Mouse (Mus musculus): ENCODE measurements around the gene Pthlh.
"Not testable (repeated sequence)": the region's sequence is repeated elsewhere in the genome, so short reads cannot be mapped to it uniquely, and the experiment has no call there.

Gene Pthlh

DNA sequence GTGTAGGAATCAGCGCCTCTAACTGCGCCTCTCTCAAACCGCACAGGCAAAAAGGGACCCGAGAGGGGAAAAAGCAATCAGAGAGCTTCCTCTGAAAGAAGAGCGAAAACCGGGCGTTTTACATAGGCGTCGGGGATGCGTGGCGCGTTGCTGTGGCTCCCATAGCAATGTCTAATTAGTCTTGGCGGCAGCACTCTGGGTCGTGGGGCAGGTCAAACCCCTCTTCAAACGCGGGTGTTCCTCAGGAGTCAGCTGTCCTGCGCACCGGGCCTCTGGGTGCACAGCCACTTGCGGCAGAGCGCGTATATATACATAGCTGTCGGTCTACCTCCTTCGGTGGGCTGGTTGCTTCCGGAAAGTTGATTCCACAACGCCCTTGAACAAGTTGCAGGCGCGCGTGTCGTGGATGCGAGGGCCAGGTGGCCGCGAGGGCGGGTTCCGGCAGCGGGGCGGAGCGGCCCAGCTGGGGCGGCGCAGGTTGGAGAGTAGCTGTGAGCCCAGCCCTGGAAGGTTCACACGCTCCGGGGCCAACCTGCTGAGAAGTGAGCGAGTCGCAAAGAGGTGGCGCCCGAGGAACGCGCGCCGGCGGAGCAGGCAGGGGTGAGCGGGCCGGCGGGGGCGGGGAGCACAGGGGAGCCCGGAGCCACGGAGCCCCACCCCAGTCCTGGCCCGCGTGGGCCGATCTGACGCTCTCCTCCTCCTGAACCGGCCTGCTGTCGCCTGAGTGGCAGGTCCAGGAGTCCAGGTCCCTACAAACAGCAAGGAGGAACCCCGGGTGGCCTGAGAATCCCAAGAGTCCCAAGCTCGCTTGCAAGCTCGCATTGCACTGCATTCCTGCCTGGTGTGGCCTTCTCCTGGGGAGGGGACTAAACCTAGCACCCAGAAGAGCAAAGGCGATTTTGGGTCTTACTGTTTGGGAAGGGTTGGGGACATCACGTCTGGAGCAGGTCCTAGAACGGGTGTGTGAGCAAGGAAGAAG is at the start of gene Pthlh:
Gene Pthlh (minus strand): TSS at position 597 of the 979 bp plus-strand sequence.
- peak; percentile 58 for DNase-seq (ENCODE audit: low read depth, low spot score)

DNA sequence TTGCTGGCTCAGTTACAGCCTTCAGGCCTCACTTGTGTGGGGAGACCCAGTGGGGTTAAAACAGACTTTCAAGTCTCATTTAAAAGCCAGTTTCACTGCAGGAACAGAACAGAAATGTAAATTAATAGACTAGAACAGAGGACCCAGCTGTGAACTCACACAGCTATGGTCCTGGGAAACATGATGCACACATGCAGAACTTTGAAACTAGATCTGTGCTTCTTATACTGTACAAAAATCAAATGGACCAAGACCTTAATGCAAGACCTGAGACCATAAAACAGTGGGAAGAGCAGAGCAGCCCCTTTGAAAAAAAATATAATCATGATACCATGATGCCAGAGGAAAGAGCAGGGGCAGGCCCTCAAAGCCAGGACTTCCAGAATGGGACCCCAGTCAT is 49.3 kb upstream of the Pthlh start:
- no peak for DNase-seq (ENCODE audit: low read depth, low spot score)

DNA sequence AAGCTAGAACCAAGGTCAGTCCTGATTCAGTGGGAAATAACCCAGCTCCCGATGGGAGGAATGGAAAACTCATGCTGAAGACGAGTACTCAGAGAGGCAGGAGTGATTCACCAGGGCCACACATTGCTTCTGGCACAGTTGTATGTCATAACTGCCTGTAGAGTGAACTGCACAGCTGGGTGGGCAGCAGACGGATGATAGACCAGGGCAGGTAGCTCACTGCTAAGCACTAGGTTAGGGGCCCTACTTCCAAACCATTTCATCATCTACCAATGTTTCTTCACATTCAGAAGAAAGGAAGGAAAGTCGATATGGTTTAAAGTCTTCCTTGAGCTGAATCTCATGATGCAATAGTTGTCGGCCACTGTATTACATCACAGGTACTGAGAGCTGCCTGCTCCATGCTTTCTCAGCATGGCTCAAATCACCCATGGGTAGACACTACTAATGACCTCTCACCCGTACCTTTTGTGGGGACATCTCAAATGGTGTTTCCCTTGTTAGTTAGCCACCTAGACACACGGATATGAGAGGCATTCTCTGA is 46.5 kb upstream of the Pthlh start:
- no peak for DNase-seq (ENCODE audit: low read depth, low spot score)

DNA sequence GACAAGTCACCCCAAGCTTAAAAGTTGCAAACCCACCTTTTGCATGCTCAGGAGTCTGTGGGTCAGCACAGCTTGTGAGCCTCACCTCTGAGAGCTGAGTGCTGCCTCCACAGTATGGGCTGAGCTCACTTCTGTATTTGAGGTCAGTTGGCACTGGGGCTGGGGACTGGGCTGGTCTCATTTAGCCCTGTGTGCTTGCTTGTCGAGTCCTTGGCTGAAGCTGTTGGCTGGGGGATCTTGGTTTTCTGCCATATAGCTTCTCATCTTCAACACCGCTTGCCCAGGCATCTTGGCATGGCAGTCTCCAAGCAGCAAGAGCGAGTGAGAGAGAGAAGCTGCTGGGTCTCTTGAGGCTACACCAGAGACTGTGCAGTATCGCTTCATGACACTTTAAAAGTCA is 46.1 kb upstream of the Pthlh start:
- DNase-seq (ENCODE audit: low read depth, low spot score): no peak

DNA sequence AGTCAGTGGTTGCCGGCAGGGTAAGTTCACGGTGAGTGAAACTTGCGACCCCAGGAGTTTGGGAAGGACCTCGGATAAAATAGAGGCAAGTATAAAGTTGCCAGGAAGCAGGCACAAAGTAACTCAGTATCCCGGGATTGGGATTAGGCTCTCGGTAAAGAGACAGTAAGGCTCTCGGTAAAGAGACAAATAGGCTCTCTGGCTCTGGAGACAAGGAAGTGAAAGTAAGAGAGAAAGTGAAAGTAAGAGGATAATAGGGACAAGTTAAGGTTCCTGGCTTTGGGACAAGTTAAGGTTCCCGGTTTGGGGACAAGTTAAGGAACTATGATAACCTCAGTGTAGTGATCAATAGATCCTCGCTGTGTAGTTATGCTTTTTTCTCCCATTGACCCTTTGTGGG is 40.3 kb upstream of the Pthlh start:
- not testable (repeated sequence) for DNase-seq (ENCODE audit: low read depth, low spot score)

DNA sequence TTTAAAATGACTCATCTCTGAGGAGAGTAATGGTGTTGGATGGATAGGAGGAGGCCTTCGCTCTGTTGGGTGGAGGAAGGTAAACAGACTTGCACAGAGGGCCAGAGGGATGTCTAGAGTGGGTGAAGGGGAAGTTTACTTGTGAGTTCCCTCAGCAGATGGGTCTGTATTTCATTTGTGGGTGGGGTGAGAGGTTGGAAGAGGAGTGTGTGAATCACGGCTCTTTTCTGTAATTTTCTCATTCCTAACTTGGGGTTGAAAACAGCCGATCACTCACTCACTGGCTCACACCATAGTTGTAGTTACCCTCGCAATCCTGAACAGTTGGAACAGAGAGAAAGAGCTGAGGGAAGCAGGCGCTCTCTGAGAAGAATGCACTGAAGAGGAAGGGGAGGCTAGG is 35.6 kb upstream of the Pthlh start:
- peak; percentile 79 for DNase-seq (ENCODE audit: low read depth, low spot score)

DNA sequence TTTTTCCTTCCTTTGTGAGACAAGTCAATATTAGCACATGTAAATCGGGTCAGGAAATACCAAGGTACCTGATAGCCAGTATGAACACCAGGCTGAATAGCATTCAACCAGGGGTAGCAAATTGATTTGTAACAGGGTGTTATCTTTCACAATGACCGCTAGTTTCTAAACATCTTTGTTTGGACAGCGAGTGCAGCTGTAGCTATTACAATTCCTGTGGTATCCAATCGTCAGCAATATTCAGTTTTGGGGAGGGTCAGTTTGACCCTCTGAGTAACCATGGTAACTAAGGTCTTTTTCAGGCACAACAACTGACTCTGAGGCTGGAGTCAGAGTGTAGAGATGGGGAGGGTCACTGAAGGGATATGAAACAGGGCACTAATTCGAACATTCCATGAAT is 15.3 kb upstream of the Pthlh start:
- no peak for DNase-seq (ENCODE audit: low read depth, low spot score)

DNA sequence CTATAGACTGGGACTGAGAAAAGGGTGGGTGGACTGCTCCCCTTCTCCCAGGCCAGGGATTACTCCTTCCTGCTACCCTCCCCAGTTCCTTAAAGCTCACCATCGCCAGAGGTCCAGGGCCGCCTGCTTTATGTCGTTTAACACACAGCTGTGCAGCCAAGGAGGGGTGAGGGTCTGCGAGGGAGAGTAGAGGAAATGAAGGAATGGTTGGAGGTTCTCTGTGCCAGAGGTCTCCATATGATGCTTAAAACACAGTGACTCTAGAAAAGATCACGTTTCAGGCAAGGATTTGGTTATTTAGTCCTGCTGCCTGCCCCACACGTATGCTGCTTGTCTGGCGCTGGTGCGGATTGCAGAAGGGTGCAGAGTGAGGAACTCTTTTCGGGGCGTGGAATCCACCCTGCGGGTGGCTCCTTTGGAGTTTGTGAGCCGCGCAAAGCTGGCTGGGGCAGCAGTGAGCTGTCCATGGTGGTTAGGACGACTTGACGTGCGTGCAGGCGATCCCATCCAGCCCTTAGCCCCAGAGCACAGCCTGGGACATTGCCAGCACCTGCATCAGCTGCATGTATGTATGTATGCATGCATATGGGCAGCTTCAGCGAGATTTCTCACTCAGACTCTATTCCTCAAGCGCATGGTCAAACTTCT is 4.3 kb upstream of the Pthlh start:
- no peak for DNase-seq (ENCODE audit: low read depth, low spot score)

DNA sequence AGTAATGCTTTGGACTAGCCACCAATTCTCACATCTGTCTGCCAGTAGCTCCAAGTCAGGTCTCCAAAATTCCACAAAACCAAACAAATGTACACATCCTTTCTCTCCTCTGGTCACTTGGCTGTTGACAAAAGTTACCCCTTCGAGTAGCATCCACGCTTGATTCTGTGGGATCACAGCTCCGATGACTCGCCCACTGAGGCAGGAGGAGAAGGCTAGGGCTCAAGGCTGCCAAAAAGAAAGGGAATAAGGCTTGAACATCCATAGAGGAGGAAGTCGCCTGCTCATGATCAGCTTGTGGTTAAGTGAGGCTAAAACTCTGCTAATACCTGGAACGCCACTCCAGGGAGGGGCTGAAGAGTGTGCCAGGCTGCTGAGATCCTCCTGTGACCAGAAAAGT is 2.5 kb upstream of the Pthlh start:
- DNase-seq (ENCODE audit: low read depth, low spot score): no peak

DNA sequence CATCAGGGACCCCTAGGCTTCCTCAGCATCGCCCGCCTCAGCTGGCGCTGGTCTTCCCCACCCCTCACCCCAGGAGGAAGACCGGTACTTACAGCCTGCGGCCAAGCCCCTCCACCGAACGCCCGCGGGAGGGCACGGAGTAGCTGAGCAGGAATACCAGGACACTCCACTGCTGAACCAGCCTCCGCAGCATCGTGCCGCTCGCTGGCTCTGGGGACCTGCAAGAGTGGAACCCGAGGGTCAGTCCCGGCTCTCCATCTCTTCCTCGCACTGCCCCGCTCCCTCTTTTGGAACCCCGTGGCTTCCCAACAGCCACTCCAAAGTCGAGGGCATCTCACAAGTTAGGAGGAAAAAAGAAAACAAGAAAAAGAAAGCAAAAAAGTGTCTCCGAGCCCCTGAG is 805 bp downstream of the Pthlh start:
- DNase-seq (ENCODE audit: low read depth, low spot score): no peak

DNA sequence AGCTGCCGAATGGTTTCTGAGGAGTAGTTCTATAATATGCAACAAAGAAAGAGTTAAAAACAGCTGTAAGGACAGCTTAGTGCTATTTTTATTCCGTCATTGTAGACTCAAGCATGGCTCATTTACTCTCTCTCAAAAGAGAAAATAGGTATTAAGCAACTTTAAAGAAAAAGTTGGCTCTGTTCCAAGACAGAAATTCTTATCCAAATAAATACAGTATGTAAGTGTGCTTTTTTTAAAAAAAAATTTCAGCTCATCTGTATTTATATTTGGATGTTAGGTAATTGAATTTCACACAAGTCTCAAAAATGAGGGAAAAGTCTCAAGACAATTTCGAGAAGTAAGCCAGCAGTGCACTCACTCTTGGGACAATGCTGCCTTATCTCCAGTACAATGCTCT is 2.4 kb downstream of the Pthlh start:
- no peak for DNase-seq (ENCODE audit: low read depth, low spot score)

DNA sequence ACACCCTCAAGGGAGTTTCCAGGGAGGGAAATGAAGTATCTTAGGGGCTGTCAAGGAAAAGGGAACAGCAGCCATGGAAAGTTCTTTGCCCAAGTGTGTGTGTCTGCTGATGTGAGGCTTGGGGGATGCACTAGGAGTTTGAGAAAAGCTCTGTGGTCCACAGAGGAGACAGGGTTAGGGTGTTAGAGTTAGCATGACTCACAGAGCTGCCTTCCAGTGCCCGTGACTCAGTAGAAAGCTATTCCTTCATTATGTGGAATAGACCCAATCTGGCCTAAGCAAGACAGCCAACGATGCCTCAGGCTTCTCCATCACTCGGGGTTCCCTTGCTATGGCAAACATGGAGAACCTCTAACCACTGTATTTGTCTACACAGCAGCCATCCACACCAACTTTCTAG is 3.2 kb downstream of the Pthlh start:
- no peak for DNase-seq (ENCODE audit: low read depth, low spot score)

DNA sequence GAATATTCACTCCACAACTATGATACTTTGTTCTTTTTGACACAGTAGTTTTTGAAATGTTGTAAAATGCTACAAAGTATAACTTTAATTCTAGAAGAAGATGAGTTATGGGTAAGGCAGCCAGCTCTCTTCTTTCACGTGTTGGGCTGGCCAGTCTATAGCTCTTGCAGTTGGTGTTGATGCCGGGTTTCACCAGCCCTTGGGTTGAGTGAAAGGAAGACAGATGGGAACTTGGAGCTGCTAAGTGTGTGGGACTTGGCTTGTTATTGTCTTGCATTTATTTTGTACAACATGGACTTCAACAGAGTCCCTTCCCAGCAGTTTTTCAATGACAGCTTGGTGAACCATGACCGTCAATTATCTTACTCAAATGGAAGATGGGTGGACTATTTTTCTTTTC is 16.2 kb downstream of the Pthlh start:
- DNase-seq (ENCODE audit: low read depth, low spot score): peak; percentile 37

DNA sequence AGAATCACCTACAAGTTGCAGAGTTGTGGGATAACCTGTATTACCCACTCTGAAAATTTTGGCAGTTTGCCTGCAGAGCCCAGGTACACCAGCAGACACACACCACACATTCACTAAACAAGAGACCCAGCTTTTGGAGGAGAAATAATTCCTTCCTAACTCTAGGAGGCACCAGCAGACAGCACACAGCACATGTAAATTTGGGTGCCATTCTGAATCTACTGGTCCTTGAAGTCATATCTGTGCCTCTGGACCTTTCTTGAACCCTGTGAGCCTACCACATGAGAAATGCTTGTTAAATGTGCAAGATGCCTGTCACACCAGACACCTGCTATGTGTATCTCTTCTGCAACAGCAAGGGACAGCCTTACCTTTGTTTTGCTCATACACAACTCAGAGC is 19.7 kb downstream of the Pthlh start:
- no peak for DNase-seq (ENCODE audit: low read depth, low spot score)

DNA sequence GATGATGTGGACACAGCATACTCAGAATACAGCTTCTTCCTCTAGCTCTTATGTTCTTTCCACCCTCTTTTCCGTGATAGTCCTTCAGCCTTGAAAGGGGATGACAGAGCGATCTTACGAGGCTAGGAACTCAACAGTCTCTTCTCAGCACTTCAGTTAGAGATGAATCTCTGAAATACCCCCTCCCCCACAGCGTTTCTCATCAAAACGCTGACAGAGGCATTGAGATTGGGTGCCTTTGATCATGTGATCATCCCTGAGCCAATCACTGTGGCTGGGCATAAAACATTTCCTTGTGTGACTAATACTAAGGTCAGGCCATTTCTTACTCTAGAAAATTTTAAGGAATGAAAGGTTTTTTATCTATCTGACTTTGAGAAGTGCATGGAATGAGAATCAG is 20.3 kb downstream of the Pthlh start:
- DNase-seq (ENCODE audit: low read depth, low spot score): peak; percentile 32

DNA sequence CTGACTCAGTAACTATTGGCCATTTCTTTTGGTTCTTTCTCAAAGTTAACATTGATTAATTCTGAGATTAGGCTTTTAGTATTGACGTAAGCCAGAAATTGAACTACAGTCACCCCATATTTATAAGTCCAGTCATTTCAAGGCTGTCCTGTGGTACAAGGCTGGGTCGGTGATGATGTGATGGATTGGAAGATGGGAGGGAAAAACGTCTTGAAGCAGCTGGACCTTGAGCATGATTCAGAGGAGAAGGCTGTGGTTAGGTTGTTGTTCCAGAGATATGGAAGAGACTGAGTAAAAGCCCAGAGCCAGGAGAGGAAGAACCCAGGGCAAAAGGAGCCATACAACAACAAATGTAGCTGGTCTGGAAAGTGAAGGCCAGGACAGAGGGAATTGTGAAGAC is 22.4 kb downstream of the Pthlh start:
- no peak for DNase-seq (ENCODE audit: low read depth, low spot score)

DNA sequence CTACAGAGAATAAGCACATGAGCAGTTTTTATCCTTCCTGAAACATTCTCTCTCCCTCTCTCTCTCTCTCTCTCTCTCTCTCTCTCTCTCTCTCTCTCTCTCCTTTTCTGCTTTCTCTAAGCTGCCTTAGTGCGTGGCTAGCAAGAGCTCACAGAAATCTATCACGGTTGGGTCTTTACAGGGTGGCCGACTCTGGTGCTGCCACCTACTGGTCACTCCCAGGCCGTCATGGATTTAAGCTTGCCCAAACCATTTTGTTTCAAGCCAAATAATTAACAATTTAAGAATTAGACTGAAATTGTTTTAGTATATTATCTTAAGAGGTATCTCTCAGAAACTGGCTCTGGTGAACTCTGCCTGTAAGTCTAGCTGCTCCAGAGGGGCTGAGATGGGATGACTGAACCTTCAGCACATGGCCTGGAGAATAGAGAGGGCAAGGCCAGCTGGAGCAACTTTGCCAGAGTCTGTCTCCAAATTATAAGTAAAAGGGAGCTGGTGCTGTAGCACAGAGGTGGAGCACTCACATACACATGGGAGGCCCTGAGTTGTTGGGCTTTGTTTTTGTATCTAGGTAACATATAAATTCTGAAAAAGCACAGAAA is 23.7 kb downstream of the Pthlh start:
- peak; percentile 77 for DNase-seq (ENCODE audit: low read depth, low spot score)

DNA sequence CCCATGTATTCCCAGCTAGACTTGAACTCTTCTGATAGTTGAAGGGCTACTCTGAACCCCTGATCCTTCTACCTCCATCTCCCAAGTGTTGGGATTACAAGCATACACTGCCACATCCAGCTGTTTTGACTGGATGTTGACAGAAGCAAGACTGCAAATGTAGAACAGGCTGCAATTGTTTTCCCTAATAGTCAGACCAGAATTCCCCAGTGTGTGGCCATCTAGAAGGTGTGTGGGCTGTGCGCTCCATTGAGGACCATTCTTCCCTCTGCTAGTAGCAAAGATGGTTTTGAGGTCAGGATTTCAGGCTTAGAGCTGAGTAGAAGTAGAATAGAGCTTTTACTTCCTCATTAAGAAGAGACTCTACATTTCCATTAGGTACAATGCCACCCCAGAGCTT is 37.3 kb downstream of the Pthlh start:
- no peak for DNase-seq (ENCODE audit: low read depth, low spot score)

DNA sequence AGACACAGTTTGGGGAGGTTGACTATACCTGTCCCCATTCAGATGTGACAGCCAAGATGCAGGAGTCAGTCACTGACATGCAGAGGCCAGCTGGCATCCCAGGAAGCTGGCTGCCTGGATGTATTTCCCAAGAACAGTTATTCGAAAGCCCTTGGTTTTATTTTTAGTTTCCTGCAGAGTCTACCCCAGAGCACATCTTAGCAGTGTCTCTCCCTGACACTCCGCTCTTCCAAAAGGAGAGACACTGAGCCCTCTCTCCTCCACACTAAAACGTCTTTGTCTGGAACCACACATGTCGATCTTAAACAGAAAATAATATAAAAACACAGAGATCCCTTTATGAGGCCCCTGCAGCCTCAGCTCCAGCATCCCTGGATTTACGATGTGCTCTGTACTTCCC is 44.9 kb downstream of the Pthlh start:
- peak; percentile 11 for DNase-seq (ENCODE audit: low read depth, low spot score)

DNA sequence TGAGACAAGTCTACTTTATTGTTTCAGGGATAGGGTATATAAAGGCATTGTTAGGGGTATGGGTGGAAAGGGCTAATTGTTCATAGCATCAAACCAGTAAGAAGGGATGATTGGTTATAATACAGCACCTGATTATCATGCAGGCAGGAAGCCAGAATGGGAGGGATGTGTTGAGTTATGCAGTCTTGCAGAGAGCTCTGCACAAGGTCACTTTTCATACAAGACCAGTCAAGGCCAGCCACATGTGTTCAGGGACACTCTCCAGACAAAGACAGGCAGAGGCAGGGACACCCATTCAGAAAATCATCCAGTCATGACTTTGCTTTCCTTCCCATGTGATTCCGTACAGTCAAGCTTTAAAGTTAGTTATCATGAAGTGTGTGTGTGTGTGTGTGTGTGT is 47.8 kb downstream of the Pthlh start:
- no peak for DNase-seq (ENCODE audit: low read depth, low spot score)

DNA sequence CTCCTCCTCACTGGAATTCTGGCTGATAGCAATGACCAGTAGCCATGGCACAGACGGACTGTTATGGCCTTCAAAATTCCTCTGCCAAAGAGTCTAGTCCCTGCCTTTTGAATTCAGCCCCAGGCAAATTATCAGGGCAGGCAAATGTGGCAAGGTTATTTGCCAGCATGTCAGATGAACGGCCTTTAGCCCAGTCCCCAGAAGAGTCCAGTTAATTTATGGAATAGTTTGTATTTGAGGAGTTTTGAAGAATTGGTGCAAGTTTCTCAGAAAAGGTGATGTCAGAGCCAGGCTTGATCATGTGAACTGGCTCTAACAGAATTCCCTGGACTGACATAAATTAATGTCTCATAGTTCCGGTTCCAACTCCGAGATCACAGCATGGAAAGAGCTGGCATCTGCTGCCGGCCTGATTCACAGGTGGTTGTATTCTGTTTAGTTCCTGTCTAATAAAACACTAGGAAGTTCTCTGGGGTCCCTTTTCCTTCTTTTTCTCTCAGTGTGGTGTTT is 56.1 kb downstream of the Pthlh start:
- DNase-seq (ENCODE audit: low read depth, low spot score): no peak

All from brain, adult 2 months (tissue).